ENCODE assay signal across 9 mouse cellular contexts in genomic region chr5:150220333-150220732, GRCm38 (mm10).
DNase-seq lines count a peak whose midpoint lies in the region; ATAC-seq and TF ChIP-seq lines count a peak whose summit lies in the region.
"Had no signal": no experiment of that assay in that cellular context is flagged by ENCODE, and none has a peak within 500 bp of the region (broad histone marks: within the 10 kb centered on the region; RNA-seq: fewer than 3 reads in every experiment).

No protein-coding gene starts in this region.

- ATAC-seq in midbrain, embryonic 14.5 days (ENCODE audit: low FRiP score, low TSS enrichment): no peak
- no peak for ATAC-seq in midbrain, embryonic 13.5 days

- no peak overlapping the region for H3K4me3 ChIP-seq in midbrain, embryonic 14.5 days (replicated peaks; ENCODE audit: low read depth, low read length)
- H3K4me3 ChIP-seq in midbrain, embryonic 13.5 days (replicated peaks): no peak overlapping the region
- H3K4me3 ChIP-seq in cortical plate, adult 2 months (ENCODE audit: insufficient read depth, low read length): no peak overlapping the region
- H3K4me3 ChIP-seq: neural tube, embryonic 13.5 days had no signal

- TF ChIP-seq CTCF in cortical plate, adult 2 months (IDR thresholded peaks at IDR 0.05; ENCODE audit: extremely low read depth, insufficient read depth, low read length): peak; percentile 38; the same call in 1 of the 2 replicates

- H3K9ac ChIP-seq in midbrain, embryonic 14.5 days (replicated peaks; ENCODE audit: low read length): no peak overlapping the region
- H3K9ac ChIP-seq in midbrain, embryonic 13.5 days (replicated peaks): no peak overlapping the region
- H3K9ac ChIP-seq: neural tube, embryonic 13.5 days had no signal

- 43% methylated on average over 7 of the region's 7 CpGs for WGBS in midbrain, embryonic 14.5 days
- WGBS in midbrain, embryonic 13.5 days: 39% methylated on average over 7 of the region's 7 CpGs

- H3K4me1 ChIP-seq in midbrain, embryonic 14.5 days (ENCODE audit: control insufficient read depth, insufficient read depth, low read length): no peaks in the 10 kb centered on the region
- H3K4me1 ChIP-seq in midbrain, embryonic 13.5 days (replicated peaks): no peaks in the 10 kb centered on the region
- H3K4me1 ChIP-seq in cortical plate, adult 2 months (ENCODE audit: control insufficient read depth, insufficient read depth, low read length): no peaks in the 10 kb centered on the region
- H3K4me1 ChIP-seq: neural tube, embryonic 13.5 days had no signal

- DNase-seq in gastrocnemius, postnatal 10 days: peak; percentile 48
- DNase-seq in gastrocnemius, postnatal 4 days (ENCODE audit: low spot score in 2 of 2): no peak
- DNase-seq in midbrain, embryonic 14.5 days: peak; percentile 45
- peak; percentile 51 for DNase-seq in lung, postnatal 36 days
- DNase-seq in thymus, postnatal 36 days: peak; percentile 30 to 39
- no peak for DNase-seq in urinary bladder, adult 2 months (ENCODE audit: low spot score)

- no peaks in the 10 kb centered on the region for H3K9me3 ChIP-seq in midbrain, embryonic 14.5 days (ENCODE audit: control insufficient read depth, low read length)
- H3K9me3 ChIP-seq in midbrain, embryonic 13.5 days: no peaks in the 10 kb centered on the region
- H3K9me3 ChIP-seq: neural tube, embryonic 13.5 days had no signal

- H3K27ac ChIP-seq in midbrain, embryonic 14.5 days (replicated peaks; ENCODE audit: low read depth, low read length): no peak overlapping the region
- H3K27ac ChIP-seq in midbrain, embryonic 13.5 days: no peak overlapping the region
- no peak overlapping the region for H3K27ac ChIP-seq in cortical plate, adult 2 months (ENCODE audit: insufficient read depth, low read length)
- H3K27ac ChIP-seq: neural tube, embryonic 13.5 days had no signal

- no peak for TF ChIP-seq POLR2A in cortical plate, adult 2 months (IDR thresholded peaks at IDR 0.05; ENCODE audit: extremely low read depth, insufficient read depth, low read length)

- no peaks in the 10 kb centered on the region for H3K36me3 ChIP-seq in midbrain, embryonic 14.5 days (ENCODE audit: control insufficient read depth, insufficient read depth, low read length)
- no peaks in the 10 kb centered on the region for H3K36me3 ChIP-seq in midbrain, embryonic 13.5 days

- no peaks in the 10 kb centered on the region for H3K27me3 ChIP-seq in midbrain, embryonic 14.5 days (ENCODE audit: control insufficient read depth, insufficient read depth, low read length)
- no peaks in the 10 kb centered on the region for H3K27me3 ChIP-seq in midbrain, embryonic 13.5 days
- H3K27me3 ChIP-seq: neural tube, embryonic 13.5 days had no signal

- no peak overlapping the region for H3K4me2 ChIP-seq in midbrain, embryonic 14.5 days (ENCODE audit: low read length)
- H3K4me2 ChIP-seq in midbrain, embryonic 13.5 days (replicated peaks): no peak overlapping the region
- H3K4me2 ChIP-seq: neural tube, embryonic 13.5 days had no signal

Comparison
In these comparisons a context has a peak if more than half of its experiments do, and no peak if none do; other contexts are left out.
1. DNase-seq: peak in gastrocnemius, postnatal 10 days (single experiment), midbrain, embryonic 14.5 days (single experiment), lung, postnatal 36 days (single experiment) and thymus, postnatal 36 days (2 of 2); none in gastrocnemius, postnatal 4 days (0 of 2) and urinary bladder, adult 2 months (single experiment).